Mouse (Mus musculus): ENCODE data around the gene Gm20388. TPM values are rescaled to one million over a fixed set of nuclear protein-coding genes. Genes with fewer than 3 reads are reported as not detected.
A peak's percentile ranks its signal among the peaks of the same experiment; 100 is the strongest.

The Gm20388 gene
- polyA plus RNA-seq, 1 experiment from 2014 or later: not detected

DNA sequence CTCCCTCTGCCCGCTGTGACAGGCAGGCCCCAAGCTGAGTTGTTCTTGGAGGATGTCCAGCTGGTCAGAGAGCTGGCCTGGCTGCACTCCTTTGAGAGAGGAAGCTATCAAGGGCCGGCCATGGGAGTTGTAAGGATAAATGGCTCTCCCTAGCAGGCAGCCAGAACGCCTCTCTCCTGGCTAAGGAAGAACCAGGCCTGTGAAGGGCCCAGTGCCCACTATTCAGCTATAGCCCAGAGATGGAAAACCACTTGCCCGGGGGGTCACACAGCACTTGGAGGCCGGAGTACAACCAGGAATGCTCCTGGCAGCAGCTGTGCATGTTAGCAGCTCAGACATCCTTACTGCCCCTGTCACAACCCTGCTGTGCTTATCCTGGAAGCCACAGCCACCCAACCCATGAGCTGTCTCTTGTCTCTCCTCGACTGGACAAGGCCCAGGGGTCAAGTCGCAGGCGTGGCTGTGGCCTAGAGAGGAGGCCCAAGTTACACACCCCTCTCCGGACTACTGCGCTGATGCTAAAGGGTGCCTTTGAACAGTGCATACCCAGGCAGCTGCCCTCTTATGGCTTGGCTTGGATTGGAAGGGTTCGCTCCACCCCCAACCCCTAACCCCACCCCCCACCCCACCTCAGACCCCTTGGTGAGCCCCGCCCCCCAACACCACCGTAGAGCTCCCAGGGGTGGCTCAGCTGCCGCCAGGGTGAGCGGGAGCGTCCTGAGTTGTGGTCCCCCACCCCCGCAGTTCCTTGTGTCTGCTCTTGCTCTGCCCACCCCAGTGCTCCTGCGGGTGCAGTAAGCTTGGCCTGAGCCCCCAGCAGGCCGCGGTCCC lies 593.8 kb downstream of the Gm20388 start:
- Histone ChIP-seq H3K27me3 (ENCODE audit: control insufficient read depth, insufficient read depth, low read length) (no peaks in the 10 kb centered on the region), H3K4me1 (replicated peaks; ENCODE audit: control insufficient read depth, insufficient read depth, low read length) (peaks cover 80% of the 10 kb centered on the region), H3K9ac (peak overlapping the region; percentile 52), H3K36me3 (replicated peaks; ENCODE audit: control insufficient read depth, insufficient read depth) (no peaks in the 10 kb centered on the region), H3K9me3 (ENCODE audit: control insufficient read depth, low read length) (no peaks in the 10 kb centered on the region), H3K27ac (peak overlapping the region; percentile 77), H3K4me2 (replicated peaks) (peak overlapping the region; percentile 51), H3K4me3 (replicated peaks; ENCODE audit: low read length) (peak overlapping the region; percentile 15)
- ATAC-seq (ENCODE audit: low FRiP score) (peak; percentile 22; the same call in 1 of the 2 replicates), DNase-seq (ENCODE audit: low spot score) (no peak)
- WGBS: 6% methylated on average over 19 of the region's 20 CpGs

GRCm38 (mm10) chr8:120505082-120505511 lies 594.5 kb downstream of the Gm20388 start:
- ATAC-seq (ENCODE audit: low FRiP score) (peak; percentile 5; the same call in 1 of the 2 replicates), DNase-seq (ENCODE audit: low spot score) (no peak)
- WGBS: 1% methylated on average over 19 of the region's 19 CpGs
- H3K27me3 ChIP-seq (ENCODE audit: control insufficient read depth, insufficient read depth, low read length): no peaks in the 10 kb centered on the region
- H3K9me3 ChIP-seq (ENCODE audit: control insufficient read depth, low read length): no peaks in the 10 kb centered on the region
- peak overlapping the region; percentile 51 for H3K4me2 ChIP-seq (replicated peaks)
- H3K4me1 ChIP-seq (replicated peaks; ENCODE audit: control insufficient read depth, insufficient read depth, low read length): peaks cover 86% of the 10 kb centered on the region
- H3K36me3 ChIP-seq (replicated peaks; ENCODE audit: control insufficient read depth, insufficient read depth): no peaks in the 10 kb centered on the region
- peak overlapping the region; percentile 52 for H3K9ac ChIP-seq
- H3K4me3 ChIP-seq (replicated peaks; ENCODE audit: low read length): peak overlapping the region; percentile 15
- H3K27ac ChIP-seq: peak overlapping the region; percentile 77

DNA sequence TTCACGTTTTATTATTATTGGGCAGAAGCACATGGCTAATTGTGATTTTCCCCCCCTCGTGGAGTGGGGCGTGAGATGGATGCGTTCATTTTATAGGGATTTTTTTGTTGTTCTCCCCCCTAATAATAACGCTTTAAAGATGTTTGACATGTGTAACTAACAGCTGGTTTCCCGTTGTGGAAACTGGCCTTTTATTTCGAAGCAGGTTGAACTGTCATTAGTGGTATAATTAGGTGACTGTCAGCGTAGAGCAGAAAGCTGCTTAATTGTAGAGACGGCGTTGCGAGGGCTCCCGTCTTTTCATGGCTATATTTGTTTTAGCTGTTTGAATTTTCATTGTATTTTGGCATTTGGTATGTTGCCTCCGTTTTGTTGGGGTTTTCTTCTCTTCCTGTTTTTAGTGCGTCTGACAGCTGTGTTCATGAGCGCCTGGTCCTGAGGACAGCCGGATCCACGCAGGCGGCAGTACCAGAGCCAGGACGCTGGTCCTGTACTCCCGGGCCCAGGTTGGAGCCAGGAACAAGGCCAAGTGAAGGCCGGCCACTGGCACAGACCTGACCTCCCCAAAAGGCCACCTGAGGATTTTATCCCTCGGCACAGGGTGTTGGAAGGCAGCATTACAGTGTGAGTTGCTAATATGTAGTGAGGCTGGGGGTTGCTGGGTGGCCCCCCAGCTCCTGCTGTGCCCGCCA lies 595.1 kb downstream of the Gm20388 start:
- peak overlapping the region; percentile 52 for H3K9ac ChIP-seq
- peak overlapping the region; percentile 51 for H3K4me2 ChIP-seq (replicated peaks)
- peak overlapping the region; percentile 15; the same call in 1 of the 2 replicates for H3K4me3 ChIP-seq (replicated peaks; ENCODE audit: low read length)
- no peaks in the 10 kb centered on the region for H3K36me3 ChIP-seq (replicated peaks; ENCODE audit: control insufficient read depth, insufficient read depth)
- no peaks in the 10 kb centered on the region for H3K9me3 ChIP-seq (ENCODE audit: control insufficient read depth, low read length)
- DNase-seq (ENCODE audit: low spot score): no peak
- H3K4me1 ChIP-seq (replicated peaks; ENCODE audit: control insufficient read depth, insufficient read depth, low read length): peaks cover 87% of the 10 kb centered on the region
- no peaks in the 10 kb centered on the region for H3K27me3 ChIP-seq (ENCODE audit: control insufficient read depth, insufficient read depth, low read length)
- peak overlapping the region; percentile 77 for H3K27ac ChIP-seq
- ATAC-seq (ENCODE audit: low FRiP score): no peak
- 11% methylated on average over 23 of the region's 23 CpGs for WGBS

DNA sequence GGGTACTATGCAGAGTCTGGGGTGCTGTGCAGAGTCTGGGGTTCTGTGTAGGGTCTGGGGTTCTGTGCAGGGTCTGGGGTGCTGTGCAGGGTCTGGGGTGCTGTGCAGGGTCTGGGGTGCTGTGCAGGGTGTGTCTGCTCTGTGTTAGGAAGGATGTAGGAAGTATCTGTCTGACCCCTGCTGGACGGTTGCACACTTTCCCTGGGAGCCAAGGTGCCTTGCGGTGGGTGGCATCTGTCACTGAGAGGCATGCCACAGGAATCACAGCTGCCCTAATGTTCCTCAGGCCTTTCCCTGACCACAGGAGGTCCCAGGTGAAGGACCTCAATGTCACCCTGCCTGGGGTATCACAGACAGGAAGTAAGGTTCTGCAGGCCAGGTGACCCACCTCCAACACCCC lies 595.9 kb downstream of the Gm20388 start:
- Histone ChIP-seq H3K27me3 (ENCODE audit: control insufficient read depth, insufficient read depth, low read length) (no peaks in the 10 kb centered on the region), H3K36me3 (replicated peaks; ENCODE audit: control insufficient read depth, insufficient read depth) (no peaks in the 10 kb centered on the region), H3K4me3 (replicated peaks; ENCODE audit: low read length) (no peak overlapping the region), H3K27ac (no peak overlapping the region), H3K9me3 (ENCODE audit: control insufficient read depth, low read length) (no peaks in the 10 kb centered on the region), H3K4me1 (replicated peaks; ENCODE audit: control insufficient read depth, insufficient read depth, low read length) (peaks cover 88% of the 10 kb centered on the region), H3K9ac (no peak overlapping the region), H3K4me2 (replicated peaks) (no peak overlapping the region)
- WGBS: 48% methylated on average over 2 of the region's 2 CpGs
- no peak for DNase-seq (ENCODE audit: low spot score)
- no peak for ATAC-seq (ENCODE audit: low FRiP score)

DNA sequence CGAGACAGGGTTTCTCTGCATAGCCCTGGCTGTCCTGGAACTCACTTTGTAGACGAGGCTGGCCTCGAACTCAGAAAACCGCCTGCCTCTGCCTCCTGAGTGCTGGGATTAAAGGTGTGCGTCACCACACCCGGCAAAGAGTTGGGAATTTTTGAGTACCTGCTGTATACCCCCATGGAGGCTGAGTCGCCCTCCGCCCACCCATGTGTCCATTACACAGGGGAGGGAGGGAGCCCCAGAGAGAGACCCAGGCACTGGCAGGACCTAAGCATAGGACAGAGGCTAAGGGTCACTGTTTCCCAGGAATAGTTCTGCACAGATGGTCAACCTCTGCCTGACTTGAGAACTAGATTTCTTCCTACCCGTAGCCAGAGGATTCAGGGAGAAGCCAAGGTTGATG lies 596.6 kb downstream of the Gm20388 start:
- Histone ChIP-seq H3K4me1 (replicated peaks; ENCODE audit: control insufficient read depth, insufficient read depth, low read length) (peaks cover 92% of the 10 kb centered on the region), H3K9ac (no peak overlapping the region; the same call in 1 of the 2 replicates), H3K36me3 (replicated peaks; ENCODE audit: control insufficient read depth, insufficient read depth) (no peaks in the 10 kb centered on the region), H3K4me3 (replicated peaks; ENCODE audit: low read length) (no peak overlapping the region), H3K9me3 (ENCODE audit: control insufficient read depth, low read length) (no peaks in the 10 kb centered on the region), H3K4me2 (replicated peaks) (no peak overlapping the region), H3K27me3 (ENCODE audit: control insufficient read depth, insufficient read depth, low read length) (no peaks in the 10 kb centered on the region), H3K27ac (no peak overlapping the region)
- ATAC-seq (ENCODE audit: low FRiP score): no peak
- no peak for DNase-seq (ENCODE audit: low spot score)
- WGBS: 90% methylated on average over 9 of the region's 9 CpGs

- no peaks in the 10 kb centered on the region for H3K27me3 ChIP-seq (ENCODE audit: control insufficient read depth, insufficient read depth, low read length)
- peak overlapping the region; percentile 22; the same call in 1 of the 2 replicates for H3K9ac ChIP-seq
- H3K4me3 ChIP-seq (replicated peaks; ENCODE audit: low read length): no peak overlapping the region
- peak overlapping the region; percentile 27; the same call in 1 of the 2 replicates for H3K27ac ChIP-seq
- peaks cover 98% of the 10 kb centered on the region for H3K4me1 ChIP-seq (replicated peaks; ENCODE audit: control insufficient read depth, insufficient read depth, low read length)
- H3K36me3 ChIP-seq (replicated peaks; ENCODE audit: control insufficient read depth, insufficient read depth): no peaks in the 10 kb centered on the region
- H3K4me2 ChIP-seq (replicated peaks): peak overlapping the region; percentile 30
- 2% methylated on average over 21 of the region's 21 CpGs for WGBS
- no peak for DNase-seq (ENCODE audit: low spot score)
- no peaks in the 10 kb centered on the region for H3K9me3 ChIP-seq (ENCODE audit: control insufficient read depth, low read length)
- peak; percentile 54 for ATAC-seq (ENCODE audit: low FRiP score)
Observed at GRCm38 (mm10) chr8:120509136-120510034, 598.7 kb downstream of the Gm20388 start.

- Histone ChIP-seq H3K4me3 (replicated peaks; ENCODE audit: low read length) (no peak overlapping the region), H3K36me3 (replicated peaks; ENCODE audit: control insufficient read depth, insufficient read depth) (no peaks in the 10 kb centered on the region), H3K4me1 (replicated peaks; ENCODE audit: control insufficient read depth, insufficient read depth, low read length) (peaks cover 92% of the 10 kb centered on the region), H3K9ac (0 out of 2 replicates have a peak overlapping the region, but pooled peaks have one; percentile 22), H3K27ac (no peak overlapping the region), H3K9me3 (ENCODE audit: control insufficient read depth, low read length) (no peaks in the 10 kb centered on the region), H3K27me3 (ENCODE audit: control insufficient read depth, insufficient read depth, low read length) (no peaks in the 10 kb centered on the region), H3K4me2 (replicated peaks) (peak overlapping the region; percentile 30)
- ATAC-seq (ENCODE audit: low FRiP score) (no peak), DNase-seq (ENCODE audit: low spot score) (no peak)
- WGBS: 5% methylated on average over 4 of the region's 6 CpGs
Observed at GRCm38 (mm10) chr8:120510035-120510416, 599.4 kb downstream of the Gm20388 start.

GRCm38 (mm10) chr8:120510863-120511457 lies 600.3 kb downstream of the Gm20388 start:
- Histone ChIP-seq H3K4me2 (replicated peaks) (no peak overlapping the region), H3K36me3 (replicated peaks; ENCODE audit: control insufficient read depth, insufficient read depth) (no peaks in the 10 kb centered on the region), H3K4me3 (replicated peaks; ENCODE audit: low read length) (no peak overlapping the region), H3K9ac (no peak overlapping the region), H3K4me1 (replicated peaks; ENCODE audit: control insufficient read depth, insufficient read depth, low read length) (peaks cover 84% of the 10 kb centered on the region), H3K9me3 (ENCODE audit: control insufficient read depth, low read length) (no peaks in the 10 kb centered on the region), H3K27me3 (ENCODE audit: control insufficient read depth, insufficient read depth, low read length) (no peaks in the 10 kb centered on the region), H3K27ac (0 out of 2 replicates have a peak overlapping the region, but pooled peaks have one; percentile 86)
- WGBS: 30% methylated on average over 5 of the region's 5 CpGs
- no peak for DNase-seq (ENCODE audit: low spot score)
- ATAC-seq (ENCODE audit: low FRiP score): no peak
